Comparison of ENCODE assay signal across 8 mouse cellular contexts in genomic region chr4:140657681-140658575, GRCm38 (mm10). TPM values are rescaled to one million over a fixed set of nuclear protein-coding genes. Genes with fewer than 3 reads are reported as not detected.
DNase-seq lines count a peak whose midpoint lies in the region; ATAC-seq and TF ChIP-seq lines count a peak whose summit lies in the region.

No protein-coding gene starts in this region.

- no peak overlapping the region for H3K4me3 ChIP-seq in forebrain, embryonic 15.5 days
- H3K4me3 ChIP-seq in heart, postnatal 0 days (ENCODE audit: low read depth, low read length) = peak overlapping the region; percentile 13; the same call in 1 of the 2 replicates
- H3K4me3 ChIP-seq in liver, embryonic 13.5 days (replicated peaks) = no peak overlapping the region

- no peak for TF ChIP-seq CTCF in heart, postnatal 0 days (IDR thresholded peaks at IDR 0.05; ENCODE audit: low read depth)

- no peaks in the 10 kb centered on the region for H3K36me3 ChIP-seq in forebrain, embryonic 15.5 days
- H3K36me3 ChIP-seq in heart, postnatal 0 days (replicated peaks; ENCODE audit: control insufficient read depth, insufficient read depth, low read length) = no peaks in the 10 kb centered on the region
- H3K36me3 ChIP-seq in liver, embryonic 13.5 days = no peaks in the 10 kb centered on the region

- no peaks in the 10 kb centered on the region for H3K9me3 ChIP-seq in forebrain, embryonic 15.5 days
- H3K9me3 ChIP-seq in heart, postnatal 0 days (replicated peaks; ENCODE audit: control insufficient read depth, low read length) = no peaks in the 10 kb centered on the region
- H3K9me3 ChIP-seq in liver, embryonic 13.5 days (replicated peaks) = no peaks in the 10 kb centered on the region

- peak; percentile 47; the same call in 1 of the 2 replicates for TF ChIP-seq EP300 in heart, postnatal 0 days (IDR thresholded peaks at IDR 0.05; ENCODE audit: low read depth)

- H3K27ac ChIP-seq in forebrain, embryonic 15.5 days (replicated peaks) = peak overlapping the region; percentile 91
- H3K27ac ChIP-seq in heart, postnatal 0 days (ENCODE audit: low read depth) = peak overlapping the region; percentile 99
- 0 out of 2 replicates have a peak overlapping the region, but pooled peaks have one; percentile 14 for H3K27ac ChIP-seq in liver, embryonic 13.5 days

- DNase-seq in 3T3-L1 (ENCODE audit: low read depth, low spot score) = peak; percentile 83
- DNase-seq in brain, embryonic 18.5 days (ENCODE audit: low read depth, low spot score) = peak; percentile 72
- peak; percentile 91 for DNase-seq in heart, postnatal 0 days (ENCODE audit: low spot score)
- DNase-seq in kidney, postnatal 36 days = peak; percentile 84 to 88
- no peak for DNase-seq in liver, embryonic 13.5 days
- DNase-seq in ovary, adult 18-20 months (ENCODE audit: low spot score) = peak; percentile 64
- DNase-seq in natural killer cell, adult 2 months (ENCODE audit: low spot score in 2 of 2) = no peak

- peak; percentile 92 for ATAC-seq in forebrain, embryonic 15.5 days (replicated peaks)
- peak; percentile 93 for ATAC-seq in heart, postnatal 0 days (ENCODE audit: insufficient read depth, low read depth)
- 0 out of 2 replicates have a peak, but pooled peaks have one; percentile 28 for ATAC-seq in liver, embryonic 13.5 days (ENCODE audit: low read depth)

- H3K27me3 ChIP-seq in forebrain, embryonic 15.5 days = no peaks in the 10 kb centered on the region
- H3K27me3 ChIP-seq in heart, postnatal 0 days (ENCODE audit: control insufficient read depth, insufficient read depth, low read length) = no peaks in the 10 kb centered on the region
- peaks cover 17% of the 10 kb centered on the region for H3K27me3 ChIP-seq in liver, embryonic 13.5 days

- peak overlapping the region; percentile 21; the same call in 1 of the 2 replicates for H3K4me2 ChIP-seq in forebrain, embryonic 15.5 days (replicated peaks)
- H3K4me2 ChIP-seq in heart, postnatal 0 days (ENCODE audit: low read depth, low read length) = peak overlapping the region; percentile 50
- H3K4me2 ChIP-seq in liver, embryonic 13.5 days = peak overlapping the region; percentile 24; the same call in 1 of the 2 replicates

- WGBS in forebrain, embryonic 15.5 days = 3% methylated on average over 24 of the region's 24 CpGs
- 12% methylated on average over 24 of the region's 24 CpGs for WGBS in heart, postnatal 0 days
- 48% methylated on average over 24 of the region's 24 CpGs for WGBS in liver, embryonic 13.5 days (ENCODE audit: insufficient replicate concordance)

- H3K9ac ChIP-seq in forebrain, embryonic 15.5 days (replicated peaks) = peak overlapping the region; percentile 5
- peak overlapping the region; percentile 56 for H3K9ac ChIP-seq in heart, postnatal 0 days (replicated peaks; ENCODE audit: low read depth, low read length)
- no peak overlapping the region for H3K9ac ChIP-seq in liver, embryonic 13.5 days

- peaks cover 15% of the 10 kb centered on the region for H3K4me1 ChIP-seq in forebrain, embryonic 15.5 days
- peaks cover 14% of the 10 kb centered on the region for H3K4me1 ChIP-seq in heart, postnatal 0 days (ENCODE audit: control insufficient read depth, insufficient read depth)
- peaks cover 21% of the 10 kb centered on the region for H3K4me1 ChIP-seq in liver, embryonic 13.5 days (replicated peaks)

RNA-seq across cellular contexts. Expression of gene Arhgef10l, which starts 7.9 kb away (rescaled TPM):
- polyA plus RNA-seq in forebrain, embryonic 15.5 days (2015; fragmentation: Nextera tagmentation; extraction: Ambion mirVana) = 24.5 and 26.9 TPM in 2 replicates
- total RNA-seq in heart, postnatal 0 days (2014; rRNA removed; ENCODE audit: low replicate concordance) = 46.8 and 52.8 TPM in 2 replicates
- 12.1 and 15.4 TPM in 2 replicates for polyA plus RNA-seq in heart, postnatal 0 days (2015; fragmentation: Nextera tagmentation; extraction: Ambion mirVana)
- polyA plus RNA-seq in liver, embryonic 13.5 days (2015; fragmentation: Nextera tagmentation; extraction: Ambion mirVana) = 2.6 and 2.7 TPM in 2 replicates

RNA-seq across cellular contexts. Expression of gene Rcc2, which starts 42.4 kb away (rescaled TPM):
- polyA plus RNA-seq in forebrain, embryonic 15.5 days (2015; fragmentation: Nextera tagmentation; extraction: Ambion mirVana) = 36.1 and 51.2 TPM in 2 replicates
- 36.4 and 36.9 TPM in 2 replicates for total RNA-seq in heart, postnatal 0 days (2014; rRNA removed; ENCODE audit: low replicate concordance)
- polyA plus RNA-seq in heart, postnatal 0 days (2015; fragmentation: Nextera tagmentation; extraction: Ambion mirVana) = 4.4 and 4.8 TPM in 2 replicates
- polyA plus RNA-seq in liver, embryonic 13.5 days (2015; fragmentation: Nextera tagmentation; extraction: Ambion mirVana) = 20.6 and 25.7 TPM in 2 replicates

Comparison
In these comparisons a context has a peak if more than half of its experiments do, and no peak if none do; other contexts are left out.
1. DNase-seq: peak in 3T3-L1 (single experiment), brain, embryonic 18.5 days (single experiment), heart, postnatal 0 days (single experiment), kidney, postnatal 36 days (2 of 2) and ovary, adult 18-20 months (single experiment); none in liver, embryonic 13.5 days (single experiment) and natural killer cell, adult 2 months (0 of 2).
2. ATAC-seq: peak in every context shown above with its lines; median percentile 93 in heart, postnatal 0 days; 92 in forebrain, embryonic 15.5 days; 28 in liver, embryonic 13.5 days.
3. H3K27ac ChIP-seq: peak in every context shown above with its lines; median percentile 99 in heart, postnatal 0 days; 91 in forebrain, embryonic 15.5 days; 14 in liver, embryonic 13.5 days.
4. Peak in every context shown above with its lines, with median percentiles within 50 percentile points of each other: H3K4me2 ChIP-seq.